Mouse (Mus musculus) embryonic facial prominence, embryonic 12.5 days (tissue): ENCODE measurements around the gene Ppig. TPM values are rescaled to one million over a fixed set of nuclear protein-coding genes. Genes with fewer than 3 reads are reported as not detected.

Source experiments
- ATAC-seq: fragments of 200-750 bp; cut with Nextera tagmentation; 2 replicates; pipeline ENCODE4 v1.8.0; 2017; ENCODE audit not compliant: insufficient number of reproducible peaks, insufficient read depth, low FRiP score, low TSS enrichment
- H3K27ac ChIP-seq: fragments of 300-500 bp; sonication (generic); 2 replicates; pipeline ENCODE4 v1.5.1; 2016; ENCODE audit warnings: mild to moderate bottlenecking
- H3K27me3 ChIP-seq: fragments of 300-500 bp; sonication (generic); 2 replicates; pipeline ENCODE4 v1.6.1; 2016; ENCODE audit warnings: mild to moderate bottlenecking, moderate library complexity
- H3K36me3 ChIP-seq: fragments of 300-500 bp; sonication (generic); 2 replicates; pipeline ENCODE4 v1.6.1; 2016; ENCODE audit warnings: mild to moderate bottlenecking
- H3K4me1 ChIP-seq: fragments of 300-500 bp; sonication (generic); 2 replicates; pipeline ENCODE4 v1.6.1; 2016
- H3K4me2 ChIP-seq: fragments of 300-500 bp; sonication (generic); replicated peaks from 2 replicates; pipeline ENCODE4 v1.6.1; 2016; ENCODE audit warnings: mild to moderate bottlenecking, moderate library complexity
- H3K4me3 ChIP-seq: fragments of 300-500 bp; sonication (generic); 2 replicates; pipeline ENCODE4 v1.5.1; 2016; ENCODE audit warnings: mild to moderate bottlenecking
- H3K9ac ChIP-seq: fragments of 300-500 bp; sonication (generic); 2 replicates; pipeline ENCODE4 v1.6.1; 2016; ENCODE audit warnings: mild to moderate bottlenecking, moderate library complexity
- H3K9me3 ChIP-seq: fragments of 300-500 bp; sonication (generic); 2 replicates; pipeline ENCODE4 v1.6.1; 2016; ENCODE audit warnings: mild to moderate bottlenecking, moderate library complexity
- WGBS: fragments of 180-500 bp; shearing (Covaris S2); methylation state at CpG from one replicate; pipeline ENCODE4 v1.1.7; 2016; 5-methylcytosine and 5-hydroxymethylcytosine counted together
- polyA plus RNA-seq: library from polyadenylated mRNA; unstranded; fragments of >200 nt; fragmentation: Nextera tagmentation; extraction: Ambion mirVana; gene quantifications from 2 replicates; pipeline ENCODE4 v1.2.1, GENCODE M21; 2016

The Ppig gene
- polyA plus RNA-seq, 1 experiment from 2014 or later: 185 TPM

GRCm38 (mm10) chr2:69764716-69765115 is 42.4 kb downstream of the Ppig start:
- ATAC-seq: no peak
- no peaks in the 10 kb centered on the region for H3K27me3 ChIP-seq
- H3K4me3 ChIP-seq: no peak overlapping the region
- 0 out of 2 replicates have a peak overlapping the region, but pooled peaks have one; percentile 37 for H3K27ac ChIP-seq
- WGBS: 77% methylated on average over 1 of the region's 1 CpGs
- H3K9ac ChIP-seq: no peak overlapping the region
- H3K4me1 ChIP-seq: no peaks in the 10 kb centered on the region
- no peaks in the 10 kb centered on the region for H3K36me3 ChIP-seq
- no peak overlapping the region for H3K4me2 ChIP-seq
- no peaks in the 10 kb centered on the region for H3K9me3 ChIP-seq

DNA sequence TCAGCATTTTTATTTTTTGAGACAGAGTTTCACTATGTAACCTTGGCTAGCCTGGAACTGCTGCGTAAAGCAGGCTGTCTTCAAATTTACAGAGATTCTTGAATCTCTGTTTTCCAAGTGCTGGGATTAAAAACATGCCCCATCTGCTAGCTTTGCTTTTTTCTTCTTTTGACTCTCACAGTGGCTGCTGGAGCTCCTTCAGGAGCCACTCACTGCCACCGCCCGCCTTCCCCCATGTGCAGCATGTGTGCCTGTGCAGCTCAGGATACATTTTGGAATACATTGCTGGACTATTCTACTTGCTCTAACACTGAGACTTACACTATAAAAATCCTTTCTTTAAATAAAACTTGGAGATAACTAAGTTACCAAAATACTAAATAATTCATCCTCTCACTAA is 51.0 kb downstream of the Ppig start:
- Histone ChIP-seq H3K9ac (no peak overlapping the region), H3K4me1 (no peaks in the 10 kb centered on the region), H3K36me3 (0 out of 2 replicates have a peak, but pooled peaks cover 2% of the 10 kb centered on the region), H3K27ac (no peak overlapping the region), H3K4me2 (no peak overlapping the region), H3K9me3 (no peaks in the 10 kb centered on the region), H3K4me3 (no peak overlapping the region), H3K27me3 (no peaks in the 10 kb centered on the region)
- 90% methylated on average over 3 of the region's 3 CpGs for WGBS
- ATAC-seq: no peak

- no peak for ATAC-seq
- Histone ChIP-seq H3K27me3 (no peaks in the 10 kb centered on the region), H3K9ac (no peak overlapping the region), H3K36me3 (0 out of 2 replicates have a peak, but pooled peaks cover 2% of the 10 kb centered on the region), H3K4me2 (no peak overlapping the region), H3K4me3 (no peak overlapping the region), H3K9me3 (no peaks in the 10 kb centered on the region), H3K27ac (no peak overlapping the region), H3K4me1 (no peaks in the 10 kb centered on the region)
- WGBS: 69% methylated on average over 7 of the region's 7 CpGs
These were observed 55.9 kb downstream of the Ppig start for GRCm38 (mm10) chr2:69777985-69778835.

DNA sequence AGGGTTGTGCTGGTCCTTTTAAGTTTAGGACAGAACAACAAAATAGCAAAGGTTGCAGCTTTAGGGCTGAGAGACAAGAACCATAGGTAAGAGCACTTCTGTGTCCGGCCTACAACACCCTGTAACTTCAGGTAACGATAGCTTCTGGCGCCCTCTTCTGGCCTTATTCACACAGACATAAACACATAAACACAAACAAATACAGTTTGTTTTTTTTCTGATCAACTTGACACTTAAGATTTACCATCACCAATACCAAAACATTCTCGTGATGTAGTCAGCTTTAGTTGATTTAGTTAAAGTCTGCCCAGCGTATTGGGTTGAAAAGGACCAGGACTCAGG is 56.5 kb downstream of the Ppig start:
- Histone ChIP-seq H3K4me2 (no peak overlapping the region), H3K9ac (no peak overlapping the region), H3K27ac (no peak overlapping the region), H3K36me3 (0 out of 2 replicates have a peak, but pooled peaks cover 2% of the 10 kb centered on the region), H3K27me3 (no peaks in the 10 kb centered on the region), H3K4me3 (no peak overlapping the region), H3K4me1 (no peaks in the 10 kb centered on the region), H3K9me3 (no peaks in the 10 kb centered on the region)
- no peak for ATAC-seq
- WGBS: 51% methylated on average over 5 of the region's 5 CpGs

DNA sequence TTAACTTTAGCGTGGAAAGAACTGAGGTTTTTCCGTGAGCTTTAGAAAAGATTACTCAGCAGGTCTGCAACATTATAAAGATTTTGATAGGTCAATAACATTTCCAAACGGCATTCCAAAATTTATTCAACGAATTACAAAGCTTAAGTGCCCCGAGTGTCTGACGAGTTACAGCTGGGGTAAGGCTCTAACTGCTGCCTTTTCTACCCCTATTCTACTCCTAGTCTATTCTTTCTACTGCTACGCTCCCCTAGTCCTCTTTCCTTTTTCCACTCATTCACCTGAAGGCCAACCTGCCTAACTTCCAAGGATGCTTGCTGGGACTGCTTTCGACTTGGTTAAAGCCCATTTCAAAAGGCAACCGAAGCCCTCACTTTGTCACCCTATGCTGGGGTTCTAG is 66.6 kb downstream of the Ppig start:
- ATAC-seq: 0 out of 2 replicates have a peak, but pooled peaks have one; percentile 11
- H3K27ac ChIP-seq: peak overlapping the region; percentile 61; the same call in 1 of the 2 replicates

DNA sequence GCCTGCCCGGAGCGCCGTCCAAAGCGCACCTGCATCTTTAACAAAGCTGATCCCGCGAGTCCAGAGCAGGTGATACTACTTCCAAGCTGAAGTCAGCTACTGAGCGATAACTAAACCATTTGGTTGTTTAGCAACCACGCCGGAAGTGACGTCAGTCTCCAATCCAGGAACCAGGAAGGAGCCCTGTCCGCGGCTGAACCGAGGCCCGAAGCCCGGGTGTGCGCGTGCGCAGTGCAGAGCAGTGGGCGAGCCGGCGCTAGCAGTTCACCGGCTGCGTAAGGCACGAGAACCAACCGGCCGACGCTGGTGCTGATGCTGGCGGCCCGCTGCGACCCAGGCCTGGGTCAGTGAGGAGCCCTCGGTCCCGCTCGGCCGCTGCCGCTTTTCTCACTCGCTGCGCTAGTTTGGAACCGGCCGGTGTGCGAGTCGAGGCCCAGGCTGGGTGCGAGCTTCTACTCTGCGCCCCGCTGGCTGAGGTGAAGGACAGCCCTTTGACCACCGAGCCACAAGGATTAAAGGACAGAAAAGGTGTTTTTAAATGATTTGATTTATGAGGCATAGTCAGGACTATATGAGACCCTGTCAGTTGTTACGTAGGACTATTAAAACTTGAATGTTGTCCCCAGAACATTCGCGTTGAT is 67.2 kb downstream of the Ppig start, which contains the start of the genes Ccdc173 and Phospho2:
Gene Ccdc173 (minus strand): TSS at position 147 of the 641 bp plus-strand sequence.
Gene Phospho2 (plus strand): TSS at position 195 of the 641 bp plus-strand sequence.
- H3K27me3 ChIP-seq: no peaks in the 10 kb centered on the region
- no peaks in the 10 kb centered on the region for H3K9me3 ChIP-seq
- H3K27ac ChIP-seq: peak within 1 kb of the TSS; percentile 61
- no peaks in the 10 kb centered on the region for H3K4me1 ChIP-seq
- H3K4me2 ChIP-seq: peak within 1 kb of the TSS; percentile 89
- peaks cover 13% of the 10 kb centered on the region for H3K36me3 ChIP-seq
- 2% methylated on average over 48 of the region's 48 CpGs for WGBS
- H3K4me3 ChIP-seq: peak within 1 kb of the TSS; percentile 57
- peak; percentile 94 for ATAC-seq
- peak within 1 kb of the TSS; percentile 56 for H3K9ac ChIP-seq

More for the DNA sequence above, 66.6 kb downstream of the Ppig start:
- H3K27me3 ChIP-seq: no peaks in the 10 kb centered on the region
- peaks cover 13% of the 10 kb centered on the region for H3K36me3 ChIP-seq
- H3K9me3 ChIP-seq: no peaks in the 10 kb centered on the region
- 25% methylated on average over 9 of the region's 9 CpGs for WGBS
- peak overlapping the region; percentile 56 for H3K9ac ChIP-seq
- peak overlapping the region; percentile 57 for H3K4me3 ChIP-seq
- peak overlapping the region; percentile 89 for H3K4me2 ChIP-seq
- H3K4me1 ChIP-seq: no peaks in the 10 kb centered on the region

DNA sequence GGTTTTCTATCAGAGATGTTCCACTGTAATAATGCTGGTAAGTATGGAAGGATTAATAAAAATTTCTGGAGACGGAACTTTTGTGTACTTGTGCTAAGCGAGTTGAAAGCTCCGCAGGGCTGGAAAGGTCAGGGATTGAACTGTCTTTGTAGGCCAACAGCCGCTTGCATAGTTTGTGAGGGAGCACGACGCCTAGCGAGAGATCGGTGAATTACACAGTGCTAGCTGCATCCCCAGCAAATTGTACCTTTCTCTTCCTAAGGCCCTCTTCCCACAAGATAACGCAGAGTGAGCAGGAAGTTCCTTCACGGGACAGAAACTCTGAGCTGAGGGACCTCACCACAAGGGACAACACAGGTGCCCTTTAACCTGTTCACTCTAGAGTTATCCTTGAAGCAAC is 67.9 kb downstream of the Ppig start:
- 0 out of 2 replicates have a peak overlapping the region, but pooled peaks have one; percentile 56 for H3K9ac ChIP-seq
- ATAC-seq: no peak
- peak overlapping the region; percentile 89 for H3K4me2 ChIP-seq
- 1% methylated on average over 10 of the region's 10 CpGs for WGBS
- H3K36me3 ChIP-seq: peaks cover 15% of the 10 kb centered on the region
- peak overlapping the region; percentile 57 for H3K4me3 ChIP-seq
- H3K27me3 ChIP-seq: no peaks in the 10 kb centered on the region
- no peaks in the 10 kb centered on the region for H3K4me1 ChIP-seq
- H3K9me3 ChIP-seq: no peaks in the 10 kb centered on the region
- no peak overlapping the region for H3K27ac ChIP-seq

GRCm38 (mm10) chr2:69790722-69791121 is 68.4 kb downstream of the Ppig start:
- peaks cover 19% of the 10 kb centered on the region for H3K36me3 ChIP-seq
- no peak overlapping the region for H3K27ac ChIP-seq
- H3K4me3 ChIP-seq: no peak overlapping the region
- H3K9ac ChIP-seq: no peak overlapping the region
- H3K4me1 ChIP-seq: no peaks in the 10 kb centered on the region
- peak overlapping the region; percentile 89 for H3K4me2 ChIP-seq
- WGBS: 66% methylated on average over 4 of the region's 4 CpGs
- ATAC-seq: no peak
- H3K27me3 ChIP-seq: no peaks in the 10 kb centered on the region
- no peaks in the 10 kb centered on the region for H3K9me3 ChIP-seq

- Histone ChIP-seq H3K4me3 (no peak overlapping the region), H3K9me3 (no peaks in the 10 kb centered on the region), H3K4me2 (no peak overlapping the region), H3K4me1 (no peaks in the 10 kb centered on the region), H3K27ac (no peak overlapping the region), H3K36me3 (peaks cover under 1% of the 10 kb centered on the region; the same call in 1 of the 2 replicates), H3K9ac (no peak overlapping the region), H3K27me3 (no peaks in the 10 kb centered on the region)
- 58% methylated on average over 5 of the region's 5 CpGs for WGBS
- ATAC-seq: no peak
These were observed 80.6 kb downstream of the Ppig start for GRCm38 (mm10) chr2:69802911-69803312.
